13 mouse cellular contexts compared by ENCODE assay signal in the genomic region with DNA sequence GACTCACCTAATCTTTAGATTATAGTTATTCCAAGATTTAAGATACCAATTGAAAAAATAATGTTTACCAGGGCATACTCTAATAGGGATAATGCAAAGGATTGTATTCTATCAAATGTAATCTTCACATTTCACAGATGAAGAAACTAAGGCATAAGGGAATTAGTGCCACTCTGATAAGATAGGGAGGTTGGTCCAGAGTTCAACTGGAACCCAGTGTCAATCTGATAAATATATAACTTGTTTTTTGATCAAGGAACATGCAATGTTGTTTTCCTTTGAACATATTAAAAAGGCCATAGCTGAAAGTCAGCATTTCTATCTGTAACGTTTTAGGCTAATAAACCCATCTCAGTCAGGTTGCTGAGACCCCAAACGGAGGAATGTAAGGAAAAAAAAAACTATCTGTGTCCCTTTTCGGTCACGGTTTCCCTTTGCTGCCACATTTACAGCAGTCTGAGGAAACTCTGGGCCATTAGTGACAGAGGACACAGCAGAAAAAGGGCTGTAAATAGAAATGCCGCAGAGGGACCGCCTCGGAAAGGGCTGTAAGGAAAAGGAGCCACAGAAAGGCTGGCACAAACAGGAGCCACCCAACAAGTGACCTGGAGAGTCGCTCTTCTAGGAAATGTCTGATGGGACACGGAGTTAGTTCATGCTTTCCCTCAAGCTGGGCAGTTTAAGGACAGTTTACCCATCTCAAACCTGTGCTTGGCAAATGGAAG.
"Had no signal": no experiment of that assay in that cellular context is flagged by ENCODE, and none has a peak within 500 bp of the region (broad histone marks: within the 10 kb centered on the region; RNA-seq: fewer than 3 reads in every experiment).

No protein-coding gene starts in this region.

- H3K27me3 ChIP-seq: liver, embryonic 13.5 days; lung, embryonic 15.5 days; megakaryocyte, embryonic 14.5 days; midbrain, embryonic 15.5 days; neural tube, embryonic 12.5 days had no signal

- H3K27ac ChIP-seq: left cerebral cortex, adult 2 months; limb, embryonic 10.5 days; liver, embryonic 13.5 days; lung, embryonic 15.5 days; midbrain, embryonic 15.5 days; neural tube, embryonic 12.5 days had no signal

- H3K9me3 ChIP-seq: limb, embryonic 10.5 days; liver, embryonic 13.5 days; lung, embryonic 15.5 days; megakaryocyte, embryonic 14.5 days; midbrain, embryonic 15.5 days; neural tube, embryonic 12.5 days had no signal

- ATAC-seq: liver, postnatal 0 days; midbrain, embryonic 15.5 days had no signal

- H3K9ac ChIP-seq: liver, embryonic 13.5 days; liver, postnatal 0 days; lung, embryonic 15.5 days; midbrain, embryonic 15.5 days; neural tube, embryonic 12.5 days had no signal

- H3K4me3 ChIP-seq: left cerebral cortex, adult 2 months; limb, embryonic 10.5 days; liver, embryonic 13.5 days; lung, embryonic 15.5 days; megakaryocyte, embryonic 14.5 days; midbrain, embryonic 15.5 days; neural tube, embryonic 12.5 days had no signal

- H3K4me2 ChIP-seq: liver, embryonic 13.5 days; lung, embryonic 15.5 days; midbrain, embryonic 11.5 days; midbrain, embryonic 15.5 days; neural tube, embryonic 12.5 days had no signal

- H3K4me1 ChIP-seq: limb, embryonic 10.5 days had no signal

- DNase-seq: liver, embryonic 13.5 days; liver, postnatal 0 days; lung, postnatal 14 days; spleen, adult 18-20 months; thymus, adult 18-20 months; thymus, postnatal 14 days had no signal
